Mouse (Mus musculus) erythroblast, adult 5-6 weeks (primary cell): Measurements from ENCODE around the gene Sccpdh. TPM values are rescaled to one million over a fixed set of nuclear protein-coding genes. Genes with fewer than 3 reads are reported as not detected.
"Not testable (repeated sequence)": the region's sequence is repeated elsewhere in the genome, so short reads cannot be mapped to it uniquely, and the experiment has no call there.

ENCODE experiments used
- ATAC-seq: replicated peaks from 2 replicates; pipeline ENCODE4 v1.8.0; 2016; ENCODE audit warnings: moderate number of reproducible peaks, mild to moderate bottlenecking, moderate TSS enrichment, inconsistent platforms; ENCODE audit not compliant: poor library complexity, low FRiP score, severe bottlenecking
- total RNA-seq, 2 experiments: library from RNA; stranded (forward) in 1 of 2; stranded (reverse) in 1 of 2; fragments of 150-400 nt in 1 of 2; fragments of 200-764, 138-1000 nt in 1 of 2; gene quantifications; 2 replicates each; pipeline versions ENCODE4 v1.2.3 to v1.2.4; 2015 to 2017; ENCODE audit warnings: low replicate concordance in 2 of 2

Sccpdh gene
- total RNA-seq, 2 experiments from 2014 or later: 1.4 to 9.4 TPM

DNA sequence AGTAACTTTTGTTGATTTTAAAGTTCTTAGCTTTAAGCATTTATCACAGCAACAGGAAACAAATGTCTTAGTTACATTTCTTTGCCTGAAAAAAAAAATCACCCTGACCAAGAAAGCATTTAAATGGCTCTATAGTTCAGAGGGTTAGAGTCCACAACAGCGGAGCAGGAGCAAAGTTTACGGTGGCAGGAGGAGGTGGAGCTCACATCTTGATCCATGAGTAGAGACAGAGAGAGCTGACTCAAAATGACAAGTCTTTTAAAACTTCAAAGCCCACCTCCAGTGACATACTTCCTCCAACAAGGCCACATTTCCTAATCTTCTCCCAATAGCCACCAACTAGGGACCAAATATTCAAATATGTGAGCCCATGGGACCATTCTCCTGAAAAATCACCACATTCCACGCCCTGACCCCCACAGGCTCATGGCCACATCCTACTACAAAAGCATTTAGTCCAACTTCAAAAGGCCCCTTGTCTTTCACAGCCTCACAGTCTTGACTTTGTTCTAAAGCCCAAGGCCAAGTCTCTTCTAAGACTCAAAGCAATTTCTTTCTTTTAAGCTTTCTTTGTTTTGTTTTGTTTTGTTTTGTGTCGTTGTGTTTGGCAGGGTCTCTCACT, 3.6 kb upstream of the Sccpdh start:
- no peak for ATAC-seq

DNA sequence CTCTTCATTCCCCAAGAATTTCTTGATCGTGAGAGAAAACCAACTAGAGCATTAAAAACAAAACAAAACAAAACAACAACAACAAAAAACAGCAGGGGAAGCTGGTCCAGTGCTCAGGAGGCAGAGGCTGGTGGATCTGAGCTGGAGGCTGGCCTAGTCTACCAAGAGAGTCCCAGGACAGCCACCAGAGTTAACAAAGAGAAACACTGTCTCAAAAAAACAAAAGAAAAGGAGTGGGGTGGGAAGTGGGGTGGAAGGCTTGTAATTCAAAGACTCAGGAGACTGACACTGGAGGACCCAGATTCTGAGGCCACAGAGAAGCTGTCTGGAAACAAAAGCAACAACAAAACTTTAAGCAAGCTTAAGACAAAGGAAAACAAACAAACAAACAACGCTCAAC, 1.0 kb upstream of the Sccpdh start:
- ATAC-seq: no peak

DNA sequence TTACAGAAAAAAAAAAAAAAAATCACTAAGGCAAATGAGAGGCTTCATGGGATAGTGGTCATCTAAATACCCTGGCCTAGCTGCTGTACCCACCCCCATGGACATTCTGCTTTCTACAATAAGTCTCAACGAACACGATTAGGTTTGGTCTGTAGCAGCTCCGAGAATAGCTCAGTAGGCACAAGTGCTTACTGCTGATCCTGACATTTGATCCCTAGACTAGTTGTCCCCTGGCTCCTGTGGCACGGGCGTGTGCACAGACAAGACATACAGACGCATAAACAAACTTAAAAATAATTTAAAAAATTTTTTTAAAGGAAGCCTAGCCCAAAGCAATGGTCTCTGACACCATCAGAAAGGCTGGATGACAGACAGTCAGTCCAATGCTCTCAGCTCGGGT, 560 bp upstream of the Sccpdh start:
- ATAC-seq: no peak

DNA sequence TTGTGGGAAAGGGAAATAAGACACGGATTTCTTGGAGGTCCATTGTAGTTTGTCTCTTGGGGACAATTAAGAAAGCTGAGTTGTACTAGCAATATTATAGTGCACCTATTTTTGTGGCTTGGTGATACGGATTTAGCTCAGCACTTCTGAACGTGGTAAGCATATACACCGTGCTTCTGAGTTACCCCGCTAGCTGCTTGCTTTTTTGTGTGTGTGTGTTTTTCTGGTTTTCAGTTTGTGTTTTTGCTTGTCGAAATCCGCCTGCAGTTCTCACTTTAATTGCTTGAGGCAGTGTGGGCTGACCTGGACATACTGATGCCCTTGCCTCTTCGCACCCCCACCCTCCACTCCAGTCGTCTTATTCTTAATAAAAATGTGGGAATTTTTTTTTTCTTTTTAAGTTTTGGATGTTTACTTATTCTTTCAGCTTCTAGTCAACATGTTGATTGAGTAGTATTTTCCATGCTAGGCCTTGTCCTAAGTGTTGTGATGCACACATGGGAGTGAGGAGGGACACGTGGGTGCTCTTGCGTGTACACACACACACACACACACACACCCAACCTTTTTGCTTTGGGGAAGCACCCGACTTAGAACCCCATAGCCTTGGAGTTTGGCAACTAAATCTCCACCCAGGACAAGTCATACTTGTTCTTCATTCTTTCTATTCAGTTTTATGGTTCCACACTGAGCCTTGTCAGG, 977 bp downstream of the Sccpdh start:
- no peak for ATAC-seq

GRCm38 (mm10) chr1:179674355-179674754, 6.3 kb downstream of the Sccpdh start:
- ATAC-seq: no peak

- ATAC-seq: no peak
Measured at GRCm38 (mm10) chr1:179677031-179677430, 9.0 kb downstream of the Sccpdh start.

DNA sequence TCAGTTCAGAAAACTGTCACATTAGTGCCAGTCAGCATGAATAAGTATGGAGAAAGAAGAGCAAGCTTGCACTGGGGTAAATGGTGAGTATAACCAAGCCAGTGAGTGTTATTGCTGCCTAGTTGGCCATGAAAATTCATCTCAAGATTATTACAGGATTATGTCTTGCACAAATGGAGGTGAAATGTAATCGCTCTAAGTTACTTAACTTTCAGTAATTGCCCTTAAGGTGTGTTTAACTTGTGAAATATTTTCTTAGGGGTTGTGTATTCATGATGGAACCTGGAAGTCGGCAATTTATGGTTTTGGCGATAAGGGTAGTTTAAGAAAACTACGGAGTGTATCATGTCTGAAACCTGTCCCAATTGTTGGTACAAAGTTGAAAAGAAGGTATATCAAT, 11.3 kb downstream of the Sccpdh start:
- ATAC-seq: no peak

DNA sequence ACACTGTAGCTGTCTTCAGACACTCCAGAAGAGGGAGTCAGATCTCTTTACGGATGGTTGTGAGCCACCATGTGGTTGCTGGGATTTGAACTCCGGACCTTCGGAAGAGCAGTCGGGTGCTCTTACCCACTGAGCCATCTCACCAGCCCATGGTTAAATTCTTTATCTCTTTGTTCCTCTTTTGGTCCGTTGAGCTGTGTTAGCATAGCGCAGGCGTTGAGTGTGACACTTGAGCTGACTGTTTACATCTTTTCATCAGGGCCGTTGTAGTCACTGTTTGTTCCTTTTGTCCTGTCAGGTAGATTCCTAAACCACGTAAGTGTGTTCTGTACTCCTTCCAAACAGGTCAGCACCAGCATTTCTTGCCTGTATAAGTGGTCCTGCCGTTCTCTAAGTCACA, 14.7 kb downstream of the Sccpdh start:
- ATAC-seq: not testable (repeated sequence)

- ATAC-seq: no peak
Measured at GRCm38 (mm10) chr1:179686348-179686747, 18.3 kb downstream of the Sccpdh start.

GRCm38 (mm10) chr1:179686781-179687180, 18.8 kb downstream of the Sccpdh start:
- no peak for ATAC-seq

- no peak for ATAC-seq
Measured at GRCm38 (mm10) chr1:179687305-179687704, 19.3 kb downstream of the Sccpdh start.

DNA sequence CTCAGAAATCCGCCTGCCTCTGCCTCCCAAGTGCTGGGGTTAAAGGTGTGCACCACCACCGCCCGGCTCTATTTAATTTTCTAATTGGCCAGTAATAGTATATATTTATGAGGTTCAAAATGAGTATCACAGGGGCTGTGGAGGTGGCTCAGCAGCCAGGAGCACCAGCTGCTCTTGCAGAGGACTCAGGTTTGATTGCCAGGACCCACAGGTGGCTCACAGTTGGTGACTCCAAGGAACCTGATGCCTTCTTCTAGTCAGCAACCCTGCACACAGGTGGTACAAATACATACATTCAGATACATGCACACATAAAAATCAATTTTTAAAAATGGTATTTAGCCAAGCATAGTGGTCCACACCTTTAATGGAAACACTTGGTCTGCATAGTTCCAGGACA, 20.0 kb downstream of the Sccpdh start:
- ATAC-seq: no peak

GRCm38 (mm10) chr1:179688415-179688814, 20.4 kb downstream of the Sccpdh start:
- no peak for ATAC-seq

GRCm38 (mm10) chr1:179688914-179689313, 20.9 kb downstream of the Sccpdh start:
- no peak for ATAC-seq

DNA sequence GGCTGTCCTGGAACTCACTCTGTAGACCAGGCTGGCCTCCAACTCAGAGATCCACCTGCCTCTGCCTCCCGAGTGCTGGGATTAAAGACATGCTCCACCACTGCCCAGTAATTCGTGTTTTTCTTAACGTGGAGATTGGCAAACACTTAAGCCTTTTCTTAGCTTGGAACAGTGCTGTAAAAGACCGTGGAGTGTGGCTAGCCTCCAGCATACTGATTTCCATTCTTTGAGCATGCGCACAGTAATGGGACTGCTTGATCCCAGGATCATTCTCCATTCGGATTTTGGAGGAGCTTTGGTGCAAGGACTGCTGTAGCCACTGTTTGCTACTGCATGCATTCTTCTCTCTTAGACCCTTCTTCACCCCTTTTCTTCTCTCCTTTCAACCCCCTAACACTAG, 21.5 kb downstream of the Sccpdh start:
- no peak for ATAC-seq

- ATAC-seq: no peak
Measured at GRCm38 (mm10) chr1:179704150-179704549, 36.1 kb downstream of the Sccpdh start.

- no peak for ATAC-seq
Measured at GRCm38 (mm10) chr1:179705154-179705553, 37.1 kb downstream of the Sccpdh start.

GRCm38 (mm10) chr1:179709390-179709789, 41.4 kb downstream of the Sccpdh start:
- no peak for ATAC-seq

GRCm38 (mm10) chr1:179710739-179711138, 42.7 kb downstream of the Sccpdh start:
- no peak for ATAC-seq

DNA sequence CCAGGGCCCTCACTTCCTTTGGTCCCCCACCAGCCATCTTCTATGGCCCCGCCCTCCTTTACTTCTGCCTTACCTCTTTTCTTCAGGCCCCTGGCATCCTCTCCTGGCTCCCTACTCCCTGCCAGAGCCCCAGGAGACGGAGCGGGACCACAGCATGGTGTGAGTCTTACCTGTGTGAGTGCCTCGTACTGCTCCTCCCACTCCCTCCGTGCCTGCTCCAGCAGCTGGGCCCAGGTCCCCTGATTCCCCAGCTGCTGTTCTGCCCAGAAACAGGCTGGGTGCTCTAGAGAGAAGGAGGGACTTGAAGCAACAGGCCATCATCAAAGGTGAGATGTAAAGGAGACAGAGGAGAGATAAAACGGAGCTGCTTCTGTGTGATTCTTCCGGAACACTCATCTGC, 44.6 kb downstream of the Sccpdh start:
- no peak for ATAC-seq

DNA sequence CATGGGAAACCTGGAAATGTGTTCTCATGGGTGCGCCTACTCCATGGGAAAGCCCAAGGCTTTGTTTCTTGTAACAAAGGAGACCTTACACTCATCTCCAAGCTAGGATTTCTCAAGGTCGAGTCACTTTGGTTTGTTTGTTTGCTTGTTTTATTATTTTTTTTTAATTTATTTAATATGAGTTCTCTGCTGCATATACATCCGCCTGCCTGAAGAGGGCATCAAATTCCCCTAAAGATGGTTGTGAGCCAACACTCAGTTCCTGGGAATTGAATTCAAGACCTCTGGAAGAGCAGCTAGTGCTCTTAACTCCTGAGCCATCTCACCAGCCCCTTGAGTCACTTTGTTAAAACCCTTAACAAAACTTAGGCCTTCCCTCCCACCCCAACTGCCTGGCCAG, 45.4 kb downstream of the Sccpdh start:
- no peak for ATAC-seq

DNA sequence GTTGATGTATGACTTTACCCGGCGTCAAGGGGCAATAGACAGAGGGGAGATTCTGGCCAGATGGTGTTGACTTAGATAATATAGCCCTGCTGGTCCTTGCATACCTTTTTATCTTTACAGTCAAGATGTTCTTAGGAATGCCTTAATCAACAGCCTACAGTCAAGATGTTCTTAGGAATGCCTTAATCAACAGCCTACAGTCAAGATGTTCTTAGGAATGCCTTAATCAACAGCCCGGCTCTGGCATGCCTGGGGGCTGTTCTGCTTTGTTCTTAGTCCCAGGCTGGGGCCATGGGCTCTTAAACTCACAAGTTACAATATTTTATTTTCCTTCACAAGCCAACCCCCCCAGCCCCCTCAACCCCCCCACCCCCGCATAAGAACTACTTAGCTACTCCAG, 47.3 kb downstream of the Sccpdh start:
- ATAC-seq: not testable (repeated sequence)
